Mouse (Mus musculus): ENCODE measurements around the gene Gm3646. TPM values are rescaled to one million over a fixed set of nuclear protein-coding genes. Genes with fewer than 3 reads are reported as not detected.

Gene Gm3646
- total RNA-seq, 2 experiments from 2014 or later: 1.3 to 1.9 TPM

GRCm38 (mm10) chr1:39784632-39785031 lies 20.5 kb downstream of the Gm3646 start:
- intact Hi-C loops (cut with DNase I): no loop called here
- DNase-seq: no peak

GRCm38 (mm10) chr1:39781835-39782234 lies 23.3 kb downstream of the Gm3646 start:
- DNase-seq: no peak
- intact Hi-C loops (cut with DNase I): no loop called here

- DNase-seq: no peak
- intact Hi-C loops (cut with DNase I): no loop called here
Measured at GRCm38 (mm10) chr1:39779111-39779980, 25.8 kb downstream of the Gm3646 start.

GRCm38 (mm10) chr1:39773991-39774729 lies 31.0 kb downstream of the Gm3646 start:
- intact Hi-C loops (cut with DNase I): no loop called here
- DNase-seq: no peak

GRCm38 (mm10) chr1:39773551-39773950 lies 31.6 kb downstream of the Gm3646 start:
- DNase-seq: no peak
- intact Hi-C loops (cut with DNase I): no loop called here

GRCm38 (mm10) chr1:39772401-39773095 lies 32.6 kb downstream of the Gm3646 start:
- DNase-seq: no peak
- intact Hi-C loops (cut with DNase I): no loop called here

- intact Hi-C loops (cut with DNase I): no loop called here
- no peak for DNase-seq
Measured at GRCm38 (mm10) chr1:39770436-39770835, 34.7 kb downstream of the Gm3646 start.

- DNase-seq: no peak
- intact Hi-C loops (cut with DNase I): no loop called here
Measured at GRCm38 (mm10) chr1:39768017-39768416, 37.1 kb downstream of the Gm3646 start.

- no peak for DNase-seq
- intact Hi-C loops (cut with DNase I): no loop called here
Measured at GRCm38 (mm10) chr1:39765854-39766493, 39.2 kb downstream of the Gm3646 start.

- intact Hi-C loops (cut with DNase I): loop anchor here (5.0 kb wide), 3 partner anchors 60 to 220 kb away; partner anchors contain the start of gene Map4k4
Measured at GRCm38 (mm10) chr1:39762025-39762370, 43.1 kb downstream of the Gm3646 start.

GRCm38 (mm10) chr1:39761211-39762024 lies 43.7 kb downstream of the Gm3646 start:
- intact Hi-C loops (cut with DNase I): loop anchor here (5.0 kb wide), 3 partner anchors 59 to 221 kb away; partner anchors contain the start of gene Map4k4

More at GRCm38 (mm10) chr1:39762025-39762370, 43.1 kb downstream of the Gm3646 start:
- DNase-seq: peak; percentile 63 to 67

GRCm38 (mm10) chr1:39760181-39760715 lies 44.9 kb downstream of the Gm3646 start:
- no peak for DNase-seq
- intact Hi-C loops (cut with DNase I): loop anchor here (5.0 kb wide), 3 partner anchors 58 to 222 kb away; partner anchors contain the start of gene Map4k4

More at GRCm38 (mm10) chr1:39761211-39762024, 43.7 kb downstream of the Gm3646 start:
- DNase-seq: no peak

GRCm38 (mm10) chr1:39759231-39760175 lies 45.6 kb downstream of the Gm3646 start:
- DNase-seq: no peak

GRCm38 (mm10) chr1:39758244-39758643 lies 46.9 kb downstream of the Gm3646 start:
- DNase-seq: peak; percentile 58 to 70
- intact Hi-C loops (cut with DNase I): loop anchor here (1.0 to 2.0 kb wide), 2 partner anchors 72 to 181 kb away; no protein-coding TSS in a partner anchor

More at GRCm38 (mm10) chr1:39759231-39760175, 45.6 kb downstream of the Gm3646 start:
- intact Hi-C loops (cut with DNase I): loop anchor here (2.0 to 5.0 kb wide), 4 partner anchors 57 to 223 kb away; partner anchors contain the start of gene Map4k4

- intact Hi-C loops (cut with DNase I): no loop called here
- no peak for DNase-seq
Measured at GRCm38 (mm10) chr1:39756952-39757351, 48.2 kb downstream of the Gm3646 start.

- DNase-seq: no peak
- intact Hi-C loops (cut with DNase I): no loop called here
Measured at GRCm38 (mm10) chr1:39754224-39754957, 50.7 kb downstream of the Gm3646 start.

Measured in gastrocnemius, postnatal 36 days (tissue).